ENCODE assay signal across 8 mouse cellular contexts in the genomic region with DNA sequence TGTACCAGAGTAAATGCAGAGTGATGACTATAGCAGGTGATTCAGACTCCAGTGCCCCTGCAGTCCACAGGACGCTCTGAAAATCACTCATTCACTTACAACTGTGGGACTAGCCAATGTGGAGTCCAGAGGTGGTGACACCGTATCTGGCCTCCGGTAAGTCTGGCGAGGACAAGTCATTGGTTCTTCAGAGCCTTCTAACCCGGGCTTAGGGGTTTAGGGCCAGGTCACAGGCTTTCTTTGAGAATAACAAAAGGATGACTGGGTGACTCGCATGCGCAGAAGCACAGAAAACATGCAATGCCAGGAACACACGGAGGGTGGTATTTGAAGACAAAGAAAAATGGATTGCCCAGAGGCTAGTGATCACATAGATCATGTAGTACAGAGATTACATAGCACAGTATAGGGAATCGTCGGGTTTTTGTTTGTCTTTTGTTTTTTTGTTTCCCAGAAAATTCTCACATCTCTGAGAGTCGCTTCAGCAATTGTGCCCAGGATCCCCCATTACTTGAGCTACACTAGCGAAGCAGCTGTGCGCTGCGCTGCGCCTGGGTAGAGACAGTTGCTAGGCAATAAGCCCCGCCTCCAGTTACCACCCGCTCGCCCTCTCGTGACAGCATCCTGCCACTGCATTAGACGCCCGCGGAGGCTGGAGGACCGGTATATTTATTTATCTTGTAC. TPM values are rescaled to one million over a fixed set of nuclear protein-coding genes. Genes with fewer than 3 reads are reported as not detected.
A peak's percentile ranks its signal among the peaks of the same experiment; 100 is the strongest.
DNase-seq lines count a peak whose midpoint lies in the region; ATAC-seq and TF ChIP-seq lines count a peak whose summit lies in the region.

No protein-coding gene starts in this region.

- peak; percentile 45 for TF ChIP-seq CTCF in ES-Bruce4 (IDR thresholded peaks at IDR 0.05; ENCODE audit: low read depth, low read length)
- no peak; the same call in 1 of the 2 replicates for TF ChIP-seq CTCF in lung, adult 2 months (IDR thresholded peaks at IDR 0.05; ENCODE audit: insufficient read depth, low read length)

- H3K36me3 ChIP-seq in ES-Bruce4 (ENCODE audit: control insufficient read depth, insufficient read depth, low read length, poor library complexity, severe bottlenecking): no peaks in the 10 kb centered on the region
- H3K36me3 ChIP-seq in forebrain, embryonic 14.5 days (ENCODE audit: control insufficient read depth, insufficient read depth, low read length): no peaks in the 10 kb centered on the region

- no peak for TF ChIP-seq EP300 in ES-Bruce4 (IDR thresholded peaks at IDR 0.05; ENCODE audit: insufficient read depth, low read depth, low read length)

- intact Hi-C loops in heart, postnatal 36 days (cut with DNase I): no loop called here

- peak overlapping the region; percentile 43 for H3K4me2 ChIP-seq in forebrain, embryonic 14.5 days (ENCODE audit: low read length)

- no peak for TF ChIP-seq POLR2A in ES-Bruce4 (IDR thresholded peaks at IDR 0.05; ENCODE audit: insufficient read depth, low read length)
- no peak for TF ChIP-seq POLR2A in lung, adult 2 months (IDR thresholded peaks at IDR 0.05; ENCODE audit: borderline replicate concordance, extremely low read depth, low read depth, low read length)

- H3K4me3 ChIP-seq in ES-Bruce4 (ENCODE audit: low read depth, low read length): no peak overlapping the region
- H3K4me3 ChIP-seq in forebrain, embryonic 14.5 days (ENCODE audit: low read depth, low read length): no peak overlapping the region
- no peak overlapping the region for H3K4me3 ChIP-seq in lung, adult 2 months (replicated peaks; ENCODE audit: extremely low read depth, low read depth, low read length)

- H3K27ac ChIP-seq in ES-Bruce4 (ENCODE audit: insufficient read depth, low read length): no peak overlapping the region
- peak overlapping the region; percentile 88 for H3K27ac ChIP-seq in forebrain, embryonic 14.5 days (ENCODE audit: low read depth, low read length)

- H3K27me3 ChIP-seq in ES-Bruce4 (ENCODE audit: control insufficient read depth, insufficient read depth, low read length, poor library complexity, severe bottlenecking): no peaks in the 10 kb centered on the region
- H3K27me3 ChIP-seq in forebrain, embryonic 14.5 days (replicated peaks; ENCODE audit: control insufficient read depth, insufficient read depth, low read length): no peaks in the 10 kb centered on the region

- H3K9ac ChIP-seq in ES-Bruce4 (ENCODE audit: low read depth, poor library complexity, severe bottlenecking): no peak overlapping the region
- H3K9ac ChIP-seq in forebrain, embryonic 14.5 days (ENCODE audit: low read length): peak overlapping the region; percentile 43; the same call in 1 of the 2 replicates

- H3K9me3 ChIP-seq in ES-Bruce4 (replicated peaks; ENCODE audit: control insufficient read depth, insufficient read depth, low read length, poor library complexity, severe bottlenecking): no peaks in the 10 kb centered on the region
- H3K9me3 ChIP-seq in forebrain, embryonic 14.5 days (replicated peaks; ENCODE audit: control insufficient read depth, low read length): no peaks in the 10 kb centered on the region

- 13% methylated on average over 23 of the region's 23 CpGs for WGBS in forebrain, embryonic 14.5 days
- WGBS in lung, adult 2 months: 19% methylated on average over 23 of the region's 23 CpGs

- H3K4me1 ChIP-seq in ES-Bruce4 (ENCODE audit: control insufficient read depth, insufficient read depth, low read length): no peaks in the 10 kb centered on the region
- H3K4me1 ChIP-seq in forebrain, embryonic 14.5 days (ENCODE audit: control insufficient read depth, insufficient read depth, low read length): peaks cover 8% of the 10 kb centered on the region; the same call in 1 of the 2 replicates
- no peaks in the 10 kb centered on the region for H3K4me1 ChIP-seq in lung, adult 2 months (ENCODE audit: control insufficient read depth, insufficient read depth, low read length)

- peak; percentile 96 for ATAC-seq in forebrain, embryonic 14.5 days
- ATAC-seq in neutrophil, adult 5-6 weeks (ENCODE audit: extremely low read depth, insufficient number of reproducible peaks, low FRiP score, poor library complexity, severe bottlenecking): peak; percentile 76

- DNase-seq in c-Kit-positive CD71-positive TER-119-negative erythroid progenitor cells, embryonic 14.5 days (ENCODE audit: low read depth): peak; percentile 71
- peak; percentile 97 for DNase-seq in forebrain, embryonic 14.5 days (ENCODE audit: low spot score)
- peak; percentile 56 to 69 for DNase-seq in heart, postnatal 36 days
- DNase-seq in layer of hippocampus, adult 11-12 months (ENCODE audit: low spot score): peak; percentile 83
- peak; percentile 49 for DNase-seq in lung, adult 2 months
- DNase-seq in testis, postnatal 10 days (ENCODE audit: low spot score): peak; percentile 91

RNA-seq across cellular contexts. Expression of a gene that starts 10.2 kb away (rescaled TPM):
- polyA plus RNA-seq in ES-Bruce4 (2011; ENCODE audit: insufficient read depth, insufficient read length, low read depth, missing spikeins): 1.6 and 2.4 TPM in 2 replicates
- polyA plus RNA-seq in forebrain, embryonic 14.5 days (2014; fragmentation: Nextera tagmentation; extraction: Ambion mirVana): 24.3 and 30.6 TPM in 2 replicates
- total RNA-seq in heart, postnatal 36 days (2021): not detected
- polyA plus RNA-seq in lung, adult 2 months (2012; rRNA removed): 0.12 TPM in 1 of 2 replicates, not detected in the other
- total RNA-seq in neutrophil, adult 5-6 weeks (2017): 0.47 TPM in 1 of 2 replicates, not detected in the other
